Mouse (Mus musculus) neural tube, embryonic 15.5 days (tissue): Measurements from ENCODE around the gene Gm17606. TPM values are rescaled to one million over a fixed set of nuclear protein-coding genes. Genes with fewer than 3 reads are reported as not detected.
"Not testable (repeated sequence)": the region's sequence is repeated elsewhere in the genome, so short reads cannot be mapped to it uniquely, and the experiment has no call there.

Experiments used
- ATAC-seq: fragments of 200-750 bp; cut with Nextera tagmentation; 2 replicates; pipeline ENCODE4 v1.8.0; 2017; ENCODE audit warnings: mild to moderate bottlenecking, moderate TSS enrichment, moderate library complexity; ENCODE audit not compliant: low FRiP score
- H3K27ac ChIP-seq: fragments of 300-500 bp; sonication (generic); replicated peaks from 2 replicates; pipeline ENCODE4 v1.5.1; 2015; ENCODE audit warnings: mild to moderate bottlenecking, inconsistent platforms
- H3K27me3 ChIP-seq: fragments of 300-500 bp; sonication (generic); replicated peaks from 2 replicates; pipeline ENCODE4 v1.6.1; 2015; ENCODE audit warnings: inconsistent platforms
- H3K36me3 ChIP-seq: fragments of 300-500 bp; sonication (generic); 2 replicates; pipeline ENCODE4 v1.6.1; 2015; ENCODE audit warnings: inconsistent platforms
- H3K4me1 ChIP-seq: fragments of 300-500 bp; sonication (generic); 2 replicates; pipeline ENCODE4 v1.6.1; 2015; ENCODE audit warnings: inconsistent platforms
- H3K4me2 ChIP-seq: fragments of 300-500 bp; sonication (generic); 2 replicates; pipeline ENCODE4 v1.6.1; 2015; ENCODE audit warnings: inconsistent platforms, mild to moderate bottlenecking, moderate library complexity
- H3K4me3 ChIP-seq: fragments of 300-500 bp; sonication (generic); replicated peaks from 2 replicates; pipeline ENCODE4 v1.5.1; 2015; ENCODE audit warnings: mild to moderate bottlenecking, inconsistent platforms
- H3K9ac ChIP-seq: fragments of 300-500 bp; sonication (generic); replicated peaks from 2 replicates; pipeline ENCODE4 v1.6.1; 2015; ENCODE audit warnings: mild to moderate bottlenecking, inconsistent platforms
- H3K9me3 ChIP-seq: fragments of 300-500 bp; sonication (generic); replicated peaks from 2 replicates; pipeline ENCODE4 v1.6.1; 2016; ENCODE audit warnings: inconsistent platforms
- WGBS: fragments of 180-500 bp; shearing (Covaris S2); methylation state at CpG from one replicate; pipeline ENCODE4 v1.1.7; 2015; ENCODE audit warnings: mixed read lengths; 5-methylcytosine and 5-hydroxymethylcytosine counted together
- polyA plus RNA-seq: library from polyadenylated mRNA; unstranded; fragments of >200 nt; fragmentation: Nextera tagmentation; extraction: Ambion mirVana; gene quantifications from 2 replicates; pipeline ENCODE4 v1.2.1, GENCODE M21; 2015

Gene Gm17606
- polyA plus RNA-seq, 1 experiment from 2014 or later: not detected

GRCm38 (mm10) chr14:54607226-54607625 is 33.5 kb upstream of the Gm17606 start:
- H3K27ac ChIP-seq: no peak overlapping the region
- H3K4me1 ChIP-seq: peaks cover 24% of the 10 kb centered on the region
- no peaks in the 10 kb centered on the region for H3K9me3 ChIP-seq
- H3K27me3 ChIP-seq: no peaks in the 10 kb centered on the region
- H3K4me3 ChIP-seq: no peak overlapping the region
- no peak for ATAC-seq
- 39% methylated on average over 8 of the region's 8 CpGs for WGBS
- H3K4me2 ChIP-seq: no peak overlapping the region
- peaks cover 7% of the 10 kb centered on the region; the same call in 1 of the 2 replicates for H3K36me3 ChIP-seq
- H3K9ac ChIP-seq: no peak overlapping the region

GRCm38 (mm10) chr14:54609245-54609644 is 31.5 kb upstream of the Gm17606 start:
- WGBS: 68% methylated on average over 4 of the region's 4 CpGs
- H3K27ac ChIP-seq: no peak overlapping the region
- no peak overlapping the region for H3K4me3 ChIP-seq
- no peaks in the 10 kb centered on the region for H3K9me3 ChIP-seq
- H3K4me1 ChIP-seq: peaks cover 10% of the 10 kb centered on the region; the same call in 1 of the 2 replicates
- H3K9ac ChIP-seq: no peak overlapping the region
- H3K27me3 ChIP-seq: no peaks in the 10 kb centered on the region
- no peak for ATAC-seq
- no peak overlapping the region for H3K4me2 ChIP-seq
- H3K36me3 ChIP-seq: peaks cover 18% of the 10 kb centered on the region

- Histone ChIP-seq H3K36me3 (peaks cover 21% of the 10 kb centered on the region), H3K4me3 (no peak overlapping the region), H3K27me3 (no peaks in the 10 kb centered on the region), H3K4me1 (peaks cover 7% of the 10 kb centered on the region; the same call in 1 of the 2 replicates), H3K27ac (no peak overlapping the region), H3K9ac (no peak overlapping the region), H3K9me3 (no peaks in the 10 kb centered on the region), H3K4me2 (no peak overlapping the region)
- 82% methylated on average over 4 of the region's 4 CpGs for WGBS
- ATAC-seq: no peak
These were observed 30.8 kb upstream of the Gm17606 start for GRCm38 (mm10) chr14:54609962-54610361.

GRCm38 (mm10) chr14:54610648-54611047 is 30.1 kb upstream of the Gm17606 start:
- Histone ChIP-seq H3K4me2 (no peak overlapping the region), H3K27me3 (no peaks in the 10 kb centered on the region), H3K9ac (no peak overlapping the region), H3K4me3 (no peak overlapping the region), H3K36me3 (peaks cover 27% of the 10 kb centered on the region), H3K9me3 (no peaks in the 10 kb centered on the region), H3K4me1 (peaks cover 14% of the 10 kb centered on the region), H3K27ac (no peak overlapping the region)
- WGBS: 89% methylated on average over 6 of the region's 6 CpGs
- no peak for ATAC-seq

- H3K4me2 ChIP-seq, ATAC-seq, H3K9ac ChIP-seq, H3K27ac ChIP-seq, H3K4me3 ChIP-seq, H3K27me3 ChIP-seq, H3K9me3 ChIP-seq: not testable (repeated sequence)
- Histone ChIP-seq H3K4me1 (peaks cover 26% of the 10 kb centered on the region), H3K36me3 (peaks cover 36% of the 10 kb centered on the region)
- 94% methylated on average over 16 of the region's 16 CpGs for WGBS
These were observed 26.6 kb upstream of the Gm17606 start for GRCm38 (mm10) chr14:54614130-54614529.

GRCm38 (mm10) chr14:54616226-54616825 is 24.4 kb upstream of the Gm17606 start:
- no peaks in the 10 kb centered on the region for H3K9me3 ChIP-seq
- H3K27me3 ChIP-seq: no peaks in the 10 kb centered on the region
- WGBS: 90% methylated on average over 16 of the region's 16 CpGs
- ATAC-seq: no peak
- H3K4me3 ChIP-seq: peak overlapping the region; percentile 81; the same call in 1 of the 2 replicates
- H3K4me1 ChIP-seq: peaks cover 26% of the 10 kb centered on the region
- peaks cover 32% of the 10 kb centered on the region for H3K36me3 ChIP-seq
- H3K27ac ChIP-seq: no peak overlapping the region
- peak overlapping the region; percentile 73 for H3K4me2 ChIP-seq
- H3K9ac ChIP-seq: no peak overlapping the region

GRCm38 (mm10) chr14:54617152-54617896 is 23.4 kb upstream of the Gm17606 start:
- Histone ChIP-seq H3K4me1 (peaks cover 26% of the 10 kb centered on the region), H3K27me3 (no peaks in the 10 kb centered on the region), H3K36me3 (peaks cover 29% of the 10 kb centered on the region), H3K9me3 (no peaks in the 10 kb centered on the region), H3K9ac (peak overlapping the region; percentile 80), H3K4me3 (peak overlapping the region; percentile 81), H3K4me2 (peak overlapping the region; percentile 73), H3K27ac (peak overlapping the region; percentile 85)
- 2% methylated on average over 37 of the region's 38 CpGs for WGBS
- peak; percentile 72 for ATAC-seq

GRCm38 (mm10) chr14:54617897-54618365 is 22.8 kb upstream of the Gm17606 start, which contains the start of gene Psmb5:
Psmb5 (minus strand) TSS chr14:54618022.
- WGBS: under 1% methylated on average over 25 of the region's 25 CpGs

GRCm38 (mm10) chr14:54621133-54621532 is 19.6 kb upstream of the Gm17606 start, which contains the start of gene Psmb11:
Psmb11 (plus strand) TSS chr14:54621433.
- no peak within 1 kb of the TSS for H3K9ac ChIP-seq
- no peak within 1 kb of the TSS for H3K27ac ChIP-seq
- no peak for ATAC-seq
- H3K36me3 ChIP-seq: peaks cover 4% of the 10 kb centered on the region; the same call in 1 of the 2 replicates
- H3K9me3 ChIP-seq: no peaks in the 10 kb centered on the region
- no peak within 1 kb of the TSS for H3K4me3 ChIP-seq
- H3K4me1 ChIP-seq: peaks cover 11% of the 10 kb centered on the region
- no peaks in the 10 kb centered on the region for H3K27me3 ChIP-seq
- WGBS: 87% methylated on average over 1 of the region's 1 CpGs
- no peak within 1 kb of the TSS for H3K4me2 ChIP-seq

More at GRCm38 (mm10) chr14:54617897-54618365, 22.8 kb upstream of the Gm17606 start, which contains the start of gene Psmb5:
- Histone ChIP-seq H3K27ac (peak within 1 kb of the TSS; percentile 85), H3K4me1 (peaks cover 26% of the 10 kb centered on the region), H3K4me2 (peak within 1 kb of the TSS; percentile 73), H3K36me3 (peaks cover 24% of the 10 kb centered on the region), H3K9ac (peak within 1 kb of the TSS; percentile 80), H3K4me3 (peak within 1 kb of the TSS; percentile 81), H3K9me3 (no peaks in the 10 kb centered on the region), H3K27me3 (no peaks in the 10 kb centered on the region)
- peak; percentile 92 for ATAC-seq

GRCm38 (mm10) chr14:54623334-54623733 is 17.4 kb upstream of the Gm17606 start:
- Histone ChIP-seq H3K4me1 (no peaks in the 10 kb centered on the region), H3K4me3 (no peak overlapping the region), H3K27me3 (no peaks in the 10 kb centered on the region), H3K9me3 (no peaks in the 10 kb centered on the region), H3K36me3 (no peaks in the 10 kb centered on the region), H3K27ac (no peak overlapping the region), H3K9ac (no peak overlapping the region), H3K4me2 (no peak overlapping the region)
- no peak for ATAC-seq
- 89% methylated on average over 6 of the region's 6 CpGs for WGBS

GRCm38 (mm10) chr14:54624976-54625375 is 15.8 kb upstream of the Gm17606 start:
- H3K27ac ChIP-seq: no peak overlapping the region
- no peaks in the 10 kb centered on the region for H3K9me3 ChIP-seq
- no peaks in the 10 kb centered on the region for H3K27me3 ChIP-seq
- 0 out of 2 replicates have a peak, but pooled peaks cover 2% of the 10 kb centered on the region for H3K36me3 ChIP-seq
- no peak overlapping the region for H3K4me2 ChIP-seq
- no peak overlapping the region for H3K9ac ChIP-seq
- ATAC-seq: no peak
- H3K4me1 ChIP-seq: no peaks in the 10 kb centered on the region
- no peak overlapping the region for H3K4me3 ChIP-seq
- WGBS: 79% methylated on average over 10 of the region's 10 CpGs

GRCm38 (mm10) chr14:54628103-54628502 is 12.6 kb upstream of the Gm17606 start:
- no peak overlapping the region for H3K4me2 ChIP-seq
- H3K27ac ChIP-seq: no peak overlapping the region
- H3K4me3 ChIP-seq: no peak overlapping the region
- WGBS: 75% methylated on average over 5 of the region's 5 CpGs
- no peaks in the 10 kb centered on the region for H3K9me3 ChIP-seq
- H3K4me1 ChIP-seq: no peaks in the 10 kb centered on the region
- ATAC-seq: no peak
- H3K36me3 ChIP-seq: peaks cover 32% of the 10 kb centered on the region
- no peak overlapping the region for H3K9ac ChIP-seq
- no peaks in the 10 kb centered on the region for H3K27me3 ChIP-seq
